Mouse (Mus musculus) limb, embryonic 15.5 days (tissue): ENCODE measurements around the gene Rgs9bp. TPM values are rescaled to one million over a fixed set of nuclear protein-coding genes. Genes with fewer than 3 reads are reported as not detected.

Source experiments
- ATAC-seq: fragments of 200-750 bp; cut with Nextera tagmentation; 2 replicates; pipeline ENCODE4 v1.8.0; 2017; ENCODE audit warnings: low read depth, moderate TSS enrichment; ENCODE audit not compliant: insufficient number of reproducible peaks, low FRiP score, low TSS enrichment
- H3K27ac ChIP-seq: fragments of 300-500 bp; sonication (generic); 2 replicates; pipeline ENCODE4 v1.5.1; 2015; ENCODE audit warnings: moderate library complexity, mild to moderate bottlenecking, inconsistent platforms
- H3K27me3 ChIP-seq: fragments of 300-500 bp; sonication (generic); 2 replicates; pipeline ENCODE4 v1.6.1; 2015; ENCODE audit warnings: inconsistent platforms
- H3K36me3 ChIP-seq: fragments of 300-500 bp; sonication (generic); 2 replicates; pipeline ENCODE4 v1.6.1; 2015; ENCODE audit warnings: inconsistent platforms
- H3K4me1 ChIP-seq: fragments of 300-500 bp; sonication (generic); 2 replicates; pipeline ENCODE4 v1.6.1; 2015; ENCODE audit warnings: inconsistent platforms
- H3K4me2 ChIP-seq: fragments of 300-500 bp; sonication (generic); 2 replicates; pipeline ENCODE4 v1.6.1; 2015; ENCODE audit warnings: mild to moderate bottlenecking, inconsistent platforms
- H3K4me3 ChIP-seq: fragments of 300-500 bp; sonication (generic); 2 replicates; pipeline ENCODE4 v1.5.1; 2015; ENCODE audit warnings: mild to moderate bottlenecking, inconsistent platforms
- H3K9ac ChIP-seq: fragments of 300-500 bp; sonication (generic); 2 replicates; pipeline ENCODE4 v1.6.1; 2015; ENCODE audit warnings: inconsistent platforms
- H3K9me3 ChIP-seq: fragments of 300-500 bp; sonication (generic); 2 replicates; pipeline ENCODE4 v1.6.1; 2016; ENCODE audit warnings: inconsistent platforms
- WGBS: fragments of 180-500 bp; shearing (Covaris S2); methylation state at CpG from one replicate; pipeline ENCODE4 v1.1.7; 2015; 5-methylcytosine and 5-hydroxymethylcytosine counted together
- polyA plus RNA-seq: library from polyadenylated mRNA; unstranded; fragments of >200 nt; fragmentation: Nextera tagmentation; extraction: Ambion mirVana; gene quantifications from 2 replicates; pipeline ENCODE4 v1.2.1, GENCODE M21; 2015

Gene Rgs9bp
- polyA plus RNA-seq, 1 experiment from 2014 or later, result 0.52 TPM

DNA sequence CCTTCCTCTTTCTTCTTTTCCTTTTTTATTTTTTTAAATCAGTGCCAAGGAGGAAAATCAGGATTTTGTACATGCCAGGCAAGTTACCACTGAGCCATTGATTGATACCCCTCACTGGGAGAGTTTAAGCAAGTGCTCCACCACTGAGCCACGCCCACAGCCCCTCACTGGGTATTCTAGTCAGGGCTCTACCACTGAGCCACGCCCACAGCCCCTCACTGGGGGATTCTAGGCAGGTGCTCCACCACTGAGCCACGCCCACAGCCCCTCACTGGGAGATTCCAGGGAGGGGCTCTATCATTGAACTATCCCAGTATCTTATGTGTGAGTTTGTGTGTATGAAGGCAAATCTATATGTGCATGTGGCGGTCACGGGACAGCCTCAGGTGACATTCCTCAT, 8.9 kb upstream of the Rgs9bp start:
- Histone ChIP-seq H3K4me3 (no peak overlapping the region), H3K36me3 (peaks cover 48% of the 10 kb centered on the region), H3K4me2 (no peak overlapping the region), H3K4me1 (peaks cover 24% of the 10 kb centered on the region), H3K9ac (no peak overlapping the region), H3K27ac (no peak overlapping the region), H3K9me3 (no peaks in the 10 kb centered on the region), H3K27me3 (no peaks in the 10 kb centered on the region)
- no peak for ATAC-seq
- 90% methylated on average over 5 of the region's 5 CpGs for WGBS

DNA sequence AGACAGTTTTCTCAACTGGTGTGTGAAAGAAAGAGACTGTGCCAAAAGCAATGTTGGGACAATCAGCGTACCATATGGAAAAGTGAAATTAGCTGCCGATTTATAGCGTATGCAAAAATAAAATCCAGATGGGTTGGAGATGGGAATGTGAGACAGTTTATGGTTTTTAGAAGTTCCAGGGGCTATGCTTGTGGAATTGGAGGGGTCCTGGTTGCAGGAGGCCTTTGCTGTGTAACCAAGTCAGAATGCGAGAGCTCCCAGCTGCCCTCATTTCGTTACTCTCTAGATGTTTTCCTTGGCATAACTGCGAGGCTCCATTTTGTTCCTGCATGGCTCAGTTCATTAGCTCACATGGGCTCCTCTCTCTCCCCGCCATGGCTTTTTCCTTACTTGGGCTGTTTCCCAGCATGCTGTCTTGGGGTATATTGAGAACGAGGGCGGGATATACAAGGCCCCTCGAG, 5.4 kb upstream of the Rgs9bp start:
- no peak overlapping the region for H3K9ac ChIP-seq
- no peaks in the 10 kb centered on the region for H3K27me3 ChIP-seq
- no peaks in the 10 kb centered on the region for H3K9me3 ChIP-seq
- ATAC-seq, result peak; percentile 79
- H3K4me2 ChIP-seq, result peak overlapping the region; percentile 24; the same call in 1 of the 2 replicates
- peak overlapping the region; percentile 94 for H3K27ac ChIP-seq
- H3K4me3 ChIP-seq, result no peak overlapping the region
- H3K36me3 ChIP-seq, result peaks cover 28% of the 10 kb centered on the region
- 33% methylated on average over 10 of the region's 10 CpGs for WGBS
- peaks cover 51% of the 10 kb centered on the region for H3K4me1 ChIP-seq

DNA sequence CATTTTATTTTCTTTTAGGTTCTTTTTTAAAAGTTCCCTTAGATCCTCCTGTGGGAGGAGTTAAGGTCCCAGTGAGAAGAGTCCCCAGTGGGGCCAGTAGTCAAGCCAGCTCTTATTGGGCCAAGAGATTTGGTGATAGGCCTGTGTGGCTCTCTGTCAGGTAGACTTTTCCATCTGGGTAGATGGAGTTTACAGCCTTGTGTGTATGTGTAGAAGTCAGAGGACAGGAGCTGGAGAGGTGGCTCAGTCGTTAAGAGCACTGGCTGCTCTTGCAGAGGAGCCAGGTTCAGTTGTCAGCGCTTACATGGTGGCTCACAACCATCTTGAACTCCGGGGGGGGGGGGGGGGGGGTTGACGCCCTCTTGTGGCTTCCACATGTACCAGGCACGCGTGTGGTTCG, 4.1 kb upstream of the Rgs9bp start:
- Histone ChIP-seq H3K9ac (no peak overlapping the region), H3K27me3 (peaks cover 7% of the 10 kb centered on the region), H3K9me3 (no peaks in the 10 kb centered on the region), H3K4me3 (no peak overlapping the region), H3K4me2 (0 out of 2 replicates have a peak overlapping the region, but pooled peaks have one; percentile 4), H3K36me3 (peaks cover 22% of the 10 kb centered on the region), H3K27ac (peak overlapping the region; percentile 94), H3K4me1 (peaks cover 61% of the 10 kb centered on the region)
- 69% methylated on average over 7 of the region's 7 CpGs for WGBS
- no peak for ATAC-seq

DNA sequence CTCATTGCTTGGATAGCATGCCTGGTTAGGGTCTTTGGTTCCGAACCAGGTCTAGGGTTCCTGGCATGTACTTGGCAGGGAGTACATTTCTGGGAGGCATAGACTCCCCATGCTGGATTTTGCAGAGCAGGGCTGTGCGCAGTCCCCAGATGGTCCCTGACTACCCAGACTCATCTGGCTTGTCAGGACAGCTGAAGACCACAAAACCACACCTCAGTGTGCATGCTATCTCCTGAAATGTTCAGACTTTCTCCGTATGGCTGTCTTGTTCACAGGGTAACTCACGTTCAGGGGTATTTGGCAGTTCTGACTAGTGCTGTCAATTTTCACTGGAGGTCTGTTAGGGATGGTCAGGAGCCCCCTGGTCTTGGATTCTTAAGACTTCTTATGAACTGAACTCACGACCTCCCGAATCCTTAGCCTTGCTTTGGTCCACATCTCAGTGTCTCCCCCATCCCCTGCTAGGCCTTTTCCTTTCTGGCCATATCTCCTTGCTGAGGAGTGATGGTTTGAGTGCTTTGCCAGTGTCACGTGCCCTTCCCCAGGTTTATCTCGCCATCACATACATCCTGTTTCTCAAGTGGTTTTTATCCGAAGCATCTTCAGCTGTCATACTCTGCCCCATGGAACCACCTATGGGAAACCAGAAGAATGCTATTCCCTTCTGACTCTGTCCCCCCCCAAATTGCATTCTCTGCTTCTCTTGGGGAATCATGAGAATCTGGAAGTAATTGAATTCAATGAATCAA, 3.5 kb upstream of the Rgs9bp start:
- Histone ChIP-seq H3K4me1 (peaks cover 67% of the 10 kb centered on the region), H3K27ac (peak overlapping the region; percentile 94; the same call in 1 of the 2 replicates), H3K9ac (no peak overlapping the region), H3K9me3 (no peaks in the 10 kb centered on the region), H3K36me3 (peaks cover 19% of the 10 kb centered on the region), H3K27me3 (peaks cover 14% of the 10 kb centered on the region), H3K4me2 (0 out of 2 replicates have a peak overlapping the region, but pooled peaks have one; percentile 4), H3K4me3 (no peak overlapping the region)
- WGBS, result 71% methylated on average over 9 of the region's 9 CpGs
- no peak for ATAC-seq

DNA sequence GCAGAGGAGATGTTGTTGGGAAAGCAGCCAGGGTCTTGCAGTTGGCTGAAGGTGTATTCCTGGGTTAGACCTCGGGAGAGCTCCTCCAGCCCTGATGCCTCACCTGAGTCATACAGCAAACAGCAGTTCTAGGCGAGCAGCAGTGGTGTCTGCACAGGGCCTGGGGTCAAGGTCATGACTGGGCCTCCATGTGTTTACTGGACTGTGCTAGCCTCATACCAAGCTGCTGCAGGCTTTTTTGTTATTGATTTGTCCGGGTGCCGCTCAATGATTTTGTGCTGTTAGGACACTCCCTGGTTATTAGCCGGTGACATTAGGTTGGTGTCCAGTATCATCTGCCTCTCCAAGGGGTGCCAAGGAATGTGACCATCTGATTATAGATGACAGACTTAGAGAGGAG, 2.3 kb upstream of the Rgs9bp start:
- Histone ChIP-seq H3K4me1 (peaks cover 69% of the 10 kb centered on the region), H3K4me3 (no peak overlapping the region), H3K36me3 (peaks cover 8% of the 10 kb centered on the region), H3K27ac (no peak overlapping the region), H3K4me2 (0 out of 2 replicates have a peak overlapping the region, but pooled peaks have one; percentile 100), H3K27me3 (peaks cover 25% of the 10 kb centered on the region), H3K9me3 (no peaks in the 10 kb centered on the region), H3K9ac (no peak overlapping the region)
- ATAC-seq, result no peak
- WGBS, result 79% methylated on average over 5 of the region's 5 CpGs

DNA sequence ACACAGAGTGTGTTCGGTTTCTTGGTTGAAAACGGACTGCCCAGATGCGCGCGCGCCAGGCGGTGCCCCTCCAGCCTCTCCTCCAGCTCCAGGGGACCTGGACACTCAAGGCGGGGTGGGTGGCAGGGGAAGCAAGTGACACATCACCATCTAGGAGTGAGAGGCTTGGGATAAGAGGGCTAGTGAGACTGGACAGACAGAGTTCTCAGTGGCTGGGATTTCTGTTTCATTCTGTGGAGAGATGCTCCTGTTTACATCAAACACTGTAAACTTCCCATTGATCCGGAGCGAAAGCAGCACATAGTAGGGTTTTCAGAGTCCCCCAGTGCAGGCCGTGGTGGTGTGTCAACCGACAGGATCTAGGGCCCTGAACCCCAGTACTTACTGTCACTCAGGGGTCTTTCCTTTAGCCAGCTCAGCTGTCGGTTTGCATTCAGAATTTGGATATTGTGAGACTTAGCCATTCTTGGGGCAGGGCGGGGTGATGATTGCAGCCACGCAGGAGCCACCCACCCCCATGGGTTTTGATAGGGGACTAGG, 1.6 kb upstream of the Rgs9bp start:
- Histone ChIP-seq H3K4me3 (peak overlapping the region; percentile 65), H3K27me3 (peaks cover 28% of the 10 kb centered on the region), H3K4me2 (peak overlapping the region; percentile 100), H3K9ac (peak overlapping the region; percentile 63), H3K9me3 (no peaks in the 10 kb centered on the region), H3K36me3 (peaks cover 2% of the 10 kb centered on the region), H3K4me1 (peaks cover 64% of the 10 kb centered on the region), H3K27ac (peak overlapping the region; percentile 82)
- 24% methylated on average over 15 of the region's 15 CpGs for WGBS
- no peak for ATAC-seq

DNA sequence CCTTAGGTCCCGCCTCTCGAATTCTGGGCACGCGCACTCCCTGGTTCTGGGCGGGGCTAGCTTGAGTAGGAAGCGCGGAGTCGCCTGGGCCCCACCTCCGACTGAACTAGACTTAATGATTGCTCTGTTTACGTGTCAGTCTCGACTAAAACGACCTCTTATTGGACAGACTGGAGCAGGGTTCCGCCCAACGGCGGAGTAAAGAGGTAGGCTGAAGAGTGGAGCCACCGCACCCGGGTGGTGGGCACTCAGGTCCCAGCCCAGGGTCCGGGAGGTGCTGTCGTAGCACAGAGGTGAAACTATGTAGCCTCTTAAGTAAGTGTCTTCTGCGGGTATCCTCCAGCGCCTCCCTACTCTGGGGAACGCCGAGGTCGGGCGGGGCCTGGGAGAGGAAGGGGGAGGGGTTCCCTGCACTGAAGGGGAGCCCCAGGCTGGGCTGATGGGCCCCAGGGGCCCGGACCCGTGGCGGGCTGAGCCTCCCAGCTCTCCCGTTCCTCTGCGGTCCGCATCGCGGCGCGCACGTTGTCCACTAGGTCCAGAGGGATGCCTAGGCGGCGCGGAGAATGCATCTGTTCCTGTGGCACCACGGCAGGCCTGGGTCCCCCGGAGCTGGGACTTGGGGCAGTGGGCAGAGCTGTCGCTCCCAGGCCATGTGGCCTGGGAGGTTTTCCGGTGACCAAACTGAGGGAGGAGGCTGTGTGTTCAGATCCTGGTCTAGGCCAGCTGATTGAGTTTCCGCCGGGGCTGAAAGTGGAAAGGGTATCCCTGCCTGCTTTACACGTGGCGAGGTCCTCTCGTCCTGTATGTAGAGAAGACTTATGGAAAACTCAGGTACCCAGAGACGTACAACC, 898 bp upstream of the Rgs9bp start, which contains the start of gene Ankrd27:
Ankrd27 (plus strand) TSS at position 190 of the 851 bp plus-strand sequence.
- Histone ChIP-seq H3K9ac (peak within 1 kb of the TSS; percentile 63), H3K9me3 (no peaks in the 10 kb centered on the region), H3K4me2 (peak within 1 kb of the TSS; percentile 100), H3K27ac (peak within 1 kb of the TSS; percentile 82), H3K27me3 (peaks cover 28% of the 10 kb centered on the region), H3K36me3 (no peaks in the 10 kb centered on the region), H3K4me1 (peaks cover 57% of the 10 kb centered on the region), H3K4me3 (peak within 1 kb of the TSS; percentile 65)
- under 1% methylated on average over 49 of the region's 49 CpGs for WGBS
- ATAC-seq, result peak; percentile 96

DNA sequence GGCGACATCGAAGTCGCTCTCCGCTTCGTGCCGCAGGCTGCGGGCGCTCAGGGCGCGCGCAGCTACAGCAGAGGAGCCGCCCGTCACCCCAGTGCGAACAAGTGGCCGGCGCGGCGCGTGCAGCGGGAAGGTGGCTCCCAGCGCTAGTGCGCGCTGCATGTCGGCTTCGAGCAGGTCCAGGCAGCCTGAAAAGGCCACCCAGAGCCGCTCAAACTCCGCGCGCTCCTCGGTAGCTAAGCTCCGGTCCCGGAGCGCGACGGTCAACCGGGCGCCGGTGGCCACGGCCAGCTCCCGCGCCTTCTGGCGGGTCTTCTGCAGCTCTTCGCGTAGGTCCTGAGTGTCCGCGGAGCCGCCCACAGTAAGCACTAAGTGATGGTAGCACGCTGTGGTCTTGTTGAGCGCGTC, 594 bp downstream of the Rgs9bp start:
- ATAC-seq, result no peak
- H3K4me2 ChIP-seq, result peak overlapping the region; percentile 100
- H3K4me1 ChIP-seq, result peaks cover 50% of the 10 kb centered on the region
- H3K27me3 ChIP-seq, result peaks cover 28% of the 10 kb centered on the region
- H3K36me3 ChIP-seq, result no peaks in the 10 kb centered on the region
- peak overlapping the region; percentile 65 for H3K4me3 ChIP-seq
- peak overlapping the region; percentile 27; the same call in 1 of the 2 replicates for H3K9ac ChIP-seq
- WGBS, result under 1% methylated on average over 50 of the region's 50 CpGs
- H3K27ac ChIP-seq, result no peak overlapping the region
- H3K9me3 ChIP-seq, result no peaks in the 10 kb centered on the region

DNA sequence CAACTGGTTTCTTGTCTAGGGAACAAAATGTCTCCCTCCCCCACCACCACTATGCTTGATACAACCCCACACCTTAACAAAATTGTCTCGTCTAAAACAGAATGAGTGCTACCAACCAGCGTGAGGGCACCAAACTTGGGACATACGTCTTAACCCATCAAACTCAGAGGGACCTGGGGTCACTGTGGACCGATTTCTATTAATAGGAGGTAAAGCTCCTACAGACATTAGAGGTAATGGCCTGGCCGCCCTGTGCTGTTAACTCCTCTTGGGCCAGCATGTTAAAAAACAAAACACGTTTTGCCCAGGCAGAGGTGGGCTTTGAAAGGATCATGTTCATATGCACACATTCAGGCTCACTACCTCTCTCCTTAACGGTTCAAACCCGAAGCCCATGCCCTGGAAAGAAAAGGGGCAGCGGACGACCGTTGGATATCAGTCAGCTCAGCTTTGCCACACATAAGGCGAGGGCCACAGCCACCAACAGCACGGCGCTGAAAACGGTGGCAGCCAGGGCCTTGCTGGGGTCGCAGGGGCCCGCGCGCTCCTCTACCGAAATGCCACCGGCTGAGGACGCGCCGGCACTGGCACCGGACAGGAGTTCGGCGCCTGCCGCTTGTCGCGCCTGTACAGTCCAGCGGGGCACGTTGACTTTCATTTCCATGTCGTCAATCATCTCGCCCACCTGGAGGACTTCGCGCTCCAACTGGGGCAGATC, 1.2 kb downstream of the Rgs9bp start:
- H3K27ac ChIP-seq, result no peak overlapping the region
- WGBS, result 6% methylated on average over 36 of the region's 36 CpGs
- H3K4me1 ChIP-seq, result peaks cover 44% of the 10 kb centered on the region
- no peaks in the 10 kb centered on the region for H3K36me3 ChIP-seq
- peak overlapping the region; percentile 27 for H3K9ac ChIP-seq
- peaks cover 28% of the 10 kb centered on the region for H3K27me3 ChIP-seq
- no peak for ATAC-seq
- H3K4me3 ChIP-seq, result peak overlapping the region; percentile 65
- peak overlapping the region; percentile 100 for H3K4me2 ChIP-seq
- no peaks in the 10 kb centered on the region for H3K9me3 ChIP-seq

DNA sequence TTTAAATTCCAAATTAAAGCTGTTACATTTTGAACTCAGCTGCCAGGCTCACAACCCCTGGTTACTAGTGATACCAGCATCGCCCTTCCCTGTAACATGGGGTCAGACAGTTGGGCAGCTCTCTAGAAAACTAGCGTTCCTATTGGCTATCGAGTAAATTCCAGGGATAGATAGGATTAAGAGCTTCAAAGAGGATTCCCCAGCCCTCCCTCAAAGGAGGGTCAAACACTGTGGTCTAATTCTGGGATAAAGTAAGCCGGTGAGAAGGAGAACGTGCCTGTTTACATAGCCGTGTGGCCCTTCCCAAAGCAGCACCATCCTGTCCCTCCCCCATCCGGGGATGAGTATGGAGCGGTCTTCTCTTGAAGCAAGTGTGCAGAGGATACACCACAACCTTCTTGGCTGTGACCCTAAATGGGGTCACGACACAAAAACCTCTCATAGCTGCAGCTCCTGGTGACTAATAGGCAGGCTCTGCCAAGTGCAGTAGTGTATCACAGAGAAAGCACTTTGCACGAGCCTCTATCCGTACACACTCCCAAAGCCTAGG, 1.8 kb downstream of the Rgs9bp start:
- H3K9ac ChIP-seq, result no peak overlapping the region
- peaks cover 38% of the 10 kb centered on the region for H3K4me1 ChIP-seq
- H3K27ac ChIP-seq, result no peak overlapping the region
- peak overlapping the region; percentile 65; the same call in 1 of the 2 replicates for H3K4me3 ChIP-seq
- H3K9me3 ChIP-seq, result no peaks in the 10 kb centered on the region
- ATAC-seq, result no peak
- no peaks in the 10 kb centered on the region for H3K36me3 ChIP-seq
- peaks cover 28% of the 10 kb centered on the region for H3K27me3 ChIP-seq
- 19% methylated on average over 11 of the region's 11 CpGs for WGBS
- H3K4me2 ChIP-seq, result peak overlapping the region; percentile 100; the same call in 1 of the 2 replicates

DNA sequence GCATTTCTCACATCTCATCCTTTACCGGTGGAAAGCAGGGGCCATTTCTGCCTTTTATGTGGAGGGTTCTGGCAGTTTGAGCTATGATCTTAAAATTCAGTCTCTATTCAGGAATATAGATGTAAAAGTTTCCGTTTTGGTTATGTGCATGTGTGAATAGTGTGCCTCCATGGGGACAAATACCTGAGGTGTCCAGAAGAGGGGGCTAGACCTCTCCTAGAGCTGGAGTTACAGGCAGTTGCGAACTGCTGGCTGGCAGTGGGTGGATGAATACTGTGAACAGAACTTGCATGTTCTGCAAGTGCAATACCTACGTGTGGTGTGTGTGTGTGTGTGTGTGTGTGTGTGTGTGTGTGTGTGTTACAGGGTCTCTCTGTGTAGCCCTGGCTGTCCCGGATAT, 2.7 kb downstream of the Rgs9bp start:
- no peak overlapping the region for H3K4me3 ChIP-seq
- H3K9me3 ChIP-seq, result no peaks in the 10 kb centered on the region
- ATAC-seq, result no peak
- peaks cover 29% of the 10 kb centered on the region for H3K4me1 ChIP-seq
- WGBS, result 71% methylated on average over 5 of the region's 5 CpGs
- no peak overlapping the region for H3K27ac ChIP-seq
- H3K27me3 ChIP-seq, result peaks cover 28% of the 10 kb centered on the region
- no peak overlapping the region for H3K4me2 ChIP-seq
- H3K9ac ChIP-seq, result no peak overlapping the region
- H3K36me3 ChIP-seq, result no peaks in the 10 kb centered on the region
